Mouse (Mus musculus): ENCODE results near the gene Cd1d1.
A peak's percentile ranks its signal among the peaks of the same experiment; 100 is the strongest.
"Not testable (repeated sequence)": the region's sequence is repeated elsewhere in the genome, so short reads cannot be mapped to it uniquely, and the experiment has no call there.

Gene Cd1d1

DNA sequence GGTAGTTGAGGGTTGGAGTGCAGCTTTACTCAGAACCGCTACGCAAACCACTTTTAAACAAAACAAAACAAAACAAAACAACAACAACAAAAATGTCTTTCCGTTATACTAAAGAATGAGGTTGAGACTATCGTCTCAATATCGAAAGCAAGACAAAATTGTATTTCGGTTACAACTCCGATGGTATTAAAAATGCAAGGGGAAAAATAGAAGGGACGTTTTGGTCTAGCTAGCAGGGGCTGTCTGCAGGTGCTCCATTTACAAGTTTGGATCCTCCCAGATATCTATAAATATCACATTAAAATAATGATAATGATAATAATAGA is at the start of gene Cd1d1:
TSS of gene Cd1d1 (minus strand) at position 27 of the 326 bp plus-strand sequence.
- no peak for DNase-seq

- no peak for DNase-seq
Observed at GRCm38 (mm10) chr3:87047801-87048200, 48.6 kb upstream of the Cd1d1 start.

- DNase-seq = no peak
Observed at GRCm38 (mm10) chr3:87041733-87042132, 42.5 kb upstream of the Cd1d1 start.

GRCm38 (mm10) chr3:87038500-87038899 is 39.3 kb upstream of the Cd1d1 start:
- no peak for DNase-seq

DNA sequence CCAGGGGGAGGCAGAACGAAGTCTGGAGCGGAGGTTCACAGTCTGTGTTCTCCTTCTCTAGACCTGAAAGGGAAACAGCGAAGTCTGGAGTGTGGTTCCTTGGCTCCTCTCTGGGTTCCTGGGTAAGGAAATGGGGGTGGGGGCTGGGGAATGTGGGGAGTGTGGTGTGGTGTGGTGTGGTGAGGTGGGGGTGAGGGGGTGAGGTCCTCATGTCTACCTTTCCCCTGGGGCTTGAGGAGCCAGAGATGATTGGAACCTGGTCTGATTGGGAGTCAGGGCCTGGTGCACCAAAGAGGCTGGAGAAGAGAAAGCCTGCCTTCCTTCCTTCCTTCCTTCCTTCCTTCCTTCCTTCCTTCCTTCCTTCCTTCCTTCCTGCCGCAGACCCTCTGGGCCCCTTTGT is 34.8 kb upstream of the Cd1d1 start:
- DNase-seq = no peak

DNA sequence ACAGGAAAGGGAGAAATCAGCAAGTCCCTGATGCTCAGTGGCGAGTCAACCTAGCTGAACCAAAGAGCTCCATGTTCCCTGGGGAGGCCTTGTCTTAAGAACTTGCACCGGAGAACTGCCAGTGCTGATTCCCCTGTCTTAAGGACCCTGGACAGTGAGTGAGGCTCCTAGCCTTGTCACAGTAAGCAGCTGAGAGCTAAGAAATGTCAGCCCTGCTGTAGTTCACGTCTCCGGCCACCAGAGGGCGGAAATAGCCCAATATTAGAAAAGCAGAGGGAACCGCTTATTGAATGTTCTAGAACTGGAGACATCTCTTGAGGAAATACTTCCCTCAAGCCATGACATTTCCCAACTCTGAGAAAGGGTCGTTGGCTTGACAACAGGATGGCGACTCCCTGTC is 34.1 kb upstream of the Cd1d1 start:
- peak; percentile 68 for DNase-seq

DNA sequence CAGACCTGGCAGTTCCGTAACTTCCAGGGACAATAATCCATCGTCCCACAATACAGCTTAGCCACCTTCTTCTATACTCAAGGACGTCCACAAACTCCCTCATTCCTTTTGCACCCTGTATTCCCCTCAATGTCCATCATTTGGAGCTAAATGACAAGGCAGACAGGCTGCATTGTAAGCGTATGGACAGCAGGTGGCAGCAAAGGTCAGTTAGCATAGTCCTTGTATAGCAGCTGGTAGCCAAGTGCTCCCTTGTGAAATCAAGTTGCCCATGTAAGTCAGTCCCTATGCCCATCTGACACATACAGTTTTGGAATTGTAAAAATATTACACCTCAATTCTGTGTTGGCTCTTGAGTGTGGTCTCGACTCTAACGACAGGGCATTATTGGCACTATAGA is 31.6 kb upstream of the Cd1d1 start:
- peak; percentile 57 for DNase-seq

DNA sequence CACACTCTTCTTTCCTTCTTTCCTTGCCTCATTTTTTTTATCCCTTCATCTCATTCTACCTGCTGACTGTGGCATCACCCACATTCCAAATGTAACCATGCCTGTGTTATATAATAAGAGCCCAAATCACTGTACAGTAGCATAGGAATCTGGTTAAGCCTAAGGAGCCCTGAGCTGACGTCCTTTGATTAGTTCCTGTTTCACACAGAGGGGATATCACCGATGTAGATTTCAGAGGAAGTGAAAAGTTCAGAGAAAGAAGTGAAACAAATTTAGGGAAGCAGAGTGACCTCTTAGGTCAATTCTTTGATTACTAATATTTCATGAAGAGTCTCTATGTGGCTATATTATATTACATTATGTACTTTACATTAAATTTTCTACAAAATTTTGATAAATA is 18.5 kb upstream of the Cd1d1 start:
- DNase-seq = no peak

DNA sequence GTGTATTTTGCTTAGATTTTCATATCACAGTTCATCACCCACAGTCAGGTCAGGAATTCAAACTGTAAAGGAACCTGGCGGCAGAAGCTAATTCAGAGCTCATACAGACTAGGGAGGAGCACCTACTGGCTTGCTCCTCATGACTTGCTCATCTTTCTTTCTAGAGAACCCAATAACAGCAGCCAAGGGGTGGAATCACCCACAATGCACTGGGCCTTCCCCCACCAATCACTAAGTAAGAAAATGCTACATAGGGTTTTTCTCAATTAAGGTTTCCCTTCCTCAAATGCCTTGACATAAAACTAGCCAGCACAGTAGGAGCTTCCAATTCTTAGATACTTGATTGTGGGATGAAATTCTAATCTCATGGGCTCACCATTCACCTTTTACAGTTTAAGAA is 17.8 kb upstream of the Cd1d1 start:
- no peak for DNase-seq

DNA sequence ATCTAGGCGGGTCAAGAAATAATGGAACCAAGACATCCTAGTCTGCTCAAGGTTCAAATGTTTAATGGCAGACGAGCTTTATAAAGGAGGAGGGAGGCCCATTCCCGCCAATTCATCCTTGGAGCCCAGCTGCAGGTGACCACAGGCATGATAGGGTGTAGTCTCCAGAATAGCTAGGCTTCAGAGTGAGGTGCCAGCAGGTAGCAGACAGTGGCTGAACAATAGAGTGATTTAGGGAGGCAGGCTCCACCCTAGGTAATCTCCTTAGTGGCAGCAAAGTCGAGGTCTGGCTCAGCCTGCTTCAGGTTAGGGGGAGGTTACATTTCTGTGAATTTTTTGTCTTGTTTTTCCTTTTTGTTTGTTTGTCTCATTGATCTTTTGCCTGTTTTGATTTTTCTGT is 16.7 kb upstream of the Cd1d1 start:
- no peak for DNase-seq

DNA sequence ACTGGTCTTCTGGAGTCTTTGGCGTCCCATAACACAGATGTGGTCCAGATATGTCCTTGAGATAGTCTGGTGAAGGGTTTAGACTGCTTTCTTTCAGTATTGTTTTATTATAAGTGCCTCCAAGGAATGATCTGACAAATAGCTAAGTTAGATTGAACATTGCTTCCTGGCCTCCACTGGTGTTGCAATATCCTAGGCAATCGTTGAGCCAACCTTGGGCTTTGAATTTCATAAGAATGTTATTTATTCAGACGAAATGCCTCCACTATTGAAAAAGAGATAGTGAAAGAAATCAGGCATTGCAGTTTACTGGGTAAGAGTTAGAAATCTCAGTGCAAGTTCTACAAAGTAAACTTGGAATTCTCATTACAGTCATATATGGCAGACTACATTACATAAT is 13.2 kb upstream of the Cd1d1 start:
- DNase-seq = not testable (repeated sequence)

GRCm38 (mm10) chr3:87008281-87008680 is 9.0 kb upstream of the Cd1d1 start:
- not testable (repeated sequence) for DNase-seq

DNA sequence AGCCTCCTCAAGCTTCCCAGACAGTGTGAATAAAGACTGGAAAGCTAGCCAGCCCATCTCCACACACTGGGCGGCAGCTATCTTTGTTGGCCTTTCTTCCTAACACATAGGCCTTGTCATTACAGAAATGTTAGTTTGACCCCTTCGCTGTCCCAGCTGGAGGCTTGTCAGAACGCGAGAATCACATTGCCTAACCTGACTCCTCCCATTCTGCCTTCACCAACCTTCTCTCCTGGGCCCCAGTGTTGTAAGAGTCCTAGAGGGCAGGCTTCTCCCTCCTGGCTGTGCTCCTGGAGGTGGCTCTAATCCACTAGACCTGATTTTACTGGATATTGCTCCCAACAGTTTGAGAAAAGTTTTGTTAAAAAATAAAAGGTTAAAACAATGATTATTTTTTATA is 1.4 kb upstream of the Cd1d1 start:
- DNase-seq = no peak

GRCm38 (mm10) chr3:87000051-87000450 is 810 bp upstream of the Cd1d1 start:
- DNase-seq = no peak

GRCm38 (mm10) chr3:86998433-86999414 is 517 bp downstream of the Cd1d1 start:
- DNase-seq = peak; percentile 14

- no peak for DNase-seq
Observed at GRCm38 (mm10) chr3:86996111-86996510, 3.1 kb downstream of the Cd1d1 start.

- DNase-seq = no peak
Observed at GRCm38 (mm10) chr3:86995381-86995780, 3.9 kb downstream of the Cd1d1 start.

DNA sequence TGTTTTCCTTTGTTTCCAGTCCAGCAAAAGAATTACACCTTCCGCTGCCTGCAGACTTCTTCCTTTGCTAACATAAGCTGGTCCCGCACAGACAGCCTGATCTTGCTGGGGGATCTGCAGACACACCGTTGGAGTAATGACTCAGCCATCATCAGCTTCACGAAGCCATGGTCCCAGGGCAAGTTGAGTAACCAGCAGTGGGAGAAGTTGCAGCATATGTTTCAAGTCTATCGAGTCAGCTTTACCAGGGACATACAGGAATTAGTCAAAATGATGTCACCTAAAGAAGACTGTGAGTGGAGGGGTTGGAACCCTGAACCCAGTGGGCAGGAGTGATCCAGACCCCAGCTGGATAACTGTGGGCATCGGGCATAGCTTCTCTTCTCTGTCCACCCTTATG is 12.3 kb downstream of the Cd1d1 start:
- not testable (repeated sequence) for DNase-seq

- DNase-seq = no peak
Observed at GRCm38 (mm10) chr3:86986490-86986889, 12.8 kb downstream of the Cd1d1 start.

DNA sequence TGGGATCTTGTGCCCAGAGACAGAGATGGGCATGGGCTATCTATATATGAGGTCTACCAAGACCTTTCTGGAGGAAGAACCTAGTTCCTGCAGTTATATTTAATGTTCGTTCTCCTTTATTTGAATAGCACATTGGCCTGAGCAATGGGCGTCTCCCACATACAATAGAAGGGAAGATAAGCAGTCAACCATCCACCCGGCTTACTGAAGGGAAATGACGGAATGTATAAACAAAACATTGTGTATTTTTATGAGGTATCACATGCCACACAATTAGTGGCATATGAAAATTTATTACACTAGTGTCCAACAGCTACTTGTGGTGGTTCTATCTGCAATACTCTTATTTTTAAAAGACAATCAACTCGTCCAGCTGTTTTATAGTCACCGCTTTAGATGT is 15.9 kb downstream of the Cd1d1 start:
- DNase-seq = no peak

DNA sequence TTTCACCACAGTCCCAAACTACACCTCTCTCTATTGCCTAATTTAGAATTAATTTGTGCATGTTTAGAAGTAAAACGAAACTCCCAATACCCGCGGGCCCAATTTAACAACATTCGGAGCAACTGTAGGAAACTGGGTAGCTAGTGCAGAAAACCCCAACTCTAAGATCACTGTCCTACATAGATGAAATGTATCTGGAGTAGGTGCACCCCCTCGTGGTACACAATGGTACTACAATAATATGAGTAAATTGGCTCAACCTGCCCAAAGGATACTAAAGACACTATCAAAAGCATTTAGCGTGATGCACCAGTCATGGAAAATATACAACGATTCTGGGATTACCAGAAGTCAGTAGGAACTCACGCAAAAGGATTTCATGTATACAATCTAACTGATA is 22.7 kb downstream of the Cd1d1 start:
- peak; percentile 89 for DNase-seq

DNA sequence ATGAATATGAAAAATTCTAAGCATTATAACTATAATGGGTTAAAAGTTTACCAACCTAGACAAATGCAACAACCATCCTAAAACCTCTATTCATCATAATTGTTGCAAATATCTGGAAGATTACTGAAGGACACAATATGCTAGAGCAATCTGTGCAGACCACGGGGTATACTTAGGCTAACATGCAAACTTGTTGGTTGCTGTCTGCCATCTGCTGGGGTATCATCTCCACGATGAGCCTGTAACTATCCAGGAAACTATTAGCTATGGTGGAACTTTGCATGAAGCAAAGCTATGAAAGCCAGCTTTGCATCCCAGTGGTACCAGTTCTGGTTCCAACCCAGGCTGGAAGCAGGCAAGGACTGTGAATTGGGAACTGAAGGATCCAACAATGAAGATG is 24.1 kb downstream of the Cd1d1 start:
- DNase-seq = no peak

GRCm38 (mm10) chr3:86962665-86963435 is 36.4 kb downstream of the Cd1d1 start:
- DNase-seq = peak; percentile 52

GRCm38 (mm10) chr3:86961395-86961669 is 37.9 kb downstream of the Cd1d1 start:
- no peak for DNase-seq
